11 mouse cellular contexts compared by ENCODE assay signal in genomic region chr3:90695613-90696012, GRCm38 (mm10). TPM values are rescaled to one million over a fixed set of nuclear protein-coding genes. Genes with fewer than 3 reads are reported as not detected.
DNase-seq lines count a peak whose midpoint lies in the region; ATAC-seq lines count a peak whose summit lies in the region.
"Had no signal": no experiment of that assay in that cellular context is flagged by ENCODE, and none has a peak within 500 bp of the region (broad histone marks: within the 10 kb centered on the region; RNA-seq: fewer than 3 reads in every experiment).

S100a9 (minus strand) TSS chr3:90695721.

- H3K9me3 ChIP-seq in heart, embryonic 16.5 days (replicated peaks; ENCODE audit: control insufficient read depth, low read length): no peaks in the 10 kb centered on the region
- H3K9me3 ChIP-seq in neural tube, embryonic 13.5 days: no peaks in the 10 kb centered on the region
- no peaks in the 10 kb centered on the region for H3K9me3 ChIP-seq in liver, embryonic 12.5 days (replicated peaks)
- H3K9me3 ChIP-seq in stomach, embryonic 15.5 days: no peaks in the 10 kb centered on the region

- no peaks in the 10 kb centered on the region for H3K36me3 ChIP-seq in heart, embryonic 16.5 days (ENCODE audit: control insufficient read depth, insufficient read depth)
- no peaks in the 10 kb centered on the region for H3K36me3 ChIP-seq in neural tube, embryonic 13.5 days
- H3K36me3 ChIP-seq in liver, embryonic 12.5 days: no peaks in the 10 kb centered on the region
- no peaks in the 10 kb centered on the region for H3K36me3 ChIP-seq in stomach, embryonic 15.5 days

- WGBS in heart, embryonic 16.5 days: 50% methylated on average over 3 of the region's 3 CpGs
- WGBS in neural tube, embryonic 13.5 days: 62% methylated on average over 3 of the region's 3 CpGs
- 36% methylated on average over 3 of the region's 3 CpGs for WGBS in liver, embryonic 12.5 days (ENCODE audit: insufficient replicate concordance)
- WGBS in stomach, embryonic 15.5 days: 59% methylated on average over 3 of the region's 3 CpGs

- no peaks in the 10 kb centered on the region for H3K4me1 ChIP-seq in heart, embryonic 16.5 days (ENCODE audit: control insufficient read depth, insufficient read depth, low read length)
- H3K4me1 ChIP-seq in neural tube, embryonic 13.5 days (replicated peaks): no peaks in the 10 kb centered on the region
- H3K4me1 ChIP-seq in liver, embryonic 12.5 days: no peaks in the 10 kb centered on the region
- H3K4me1 ChIP-seq in stomach, embryonic 15.5 days: no peaks in the 10 kb centered on the region

- H3K27me3 ChIP-seq in heart, embryonic 16.5 days (ENCODE audit: control insufficient read depth, insufficient read depth, low read length): no peaks in the 10 kb centered on the region
- H3K27me3 ChIP-seq in neural tube, embryonic 13.5 days: no peaks in the 10 kb centered on the region
- H3K27me3 ChIP-seq in liver, embryonic 12.5 days (replicated peaks): no peaks in the 10 kb centered on the region
- H3K27me3 ChIP-seq in stomach, embryonic 15.5 days (replicated peaks): no peaks in the 10 kb centered on the region

- DNase-seq in heart, adult 18-20 months: no peak
- no peak for DNase-seq in neural tube, embryonic 10.5 days (ENCODE audit: extremely low spot score, low spot score)
- DNase-seq in embryo, embryonic 11 days: no peak
- DNase-seq in layer of hippocampus, adult 18-20 months (ENCODE audit: low spot score in 2 of 2): no peak
- DNase-seq: cerebellum, postnatal 36 days; lung, adult 18-20 months had no signal

- H3K4me2 ChIP-seq in heart, embryonic 16.5 days (ENCODE audit: low read depth, low read length): no peak within 1 kb of the TSS
- no peak within 1 kb of the TSS for H3K4me2 ChIP-seq in neural tube, embryonic 13.5 days
- no peak within 1 kb of the TSS for H3K4me2 ChIP-seq in liver, embryonic 12.5 days
- no peak within 1 kb of the TSS for H3K4me2 ChIP-seq in stomach, embryonic 15.5 days

- H3K27ac ChIP-seq in heart, embryonic 16.5 days (ENCODE audit: low read length): no peak within 1 kb of the TSS
- no peak within 1 kb of the TSS for H3K27ac ChIP-seq in neural tube, embryonic 13.5 days (replicated peaks)
- H3K27ac ChIP-seq in liver, embryonic 12.5 days: no peak within 1 kb of the TSS
- no peak within 1 kb of the TSS for H3K27ac ChIP-seq in stomach, embryonic 15.5 days

- no peak within 1 kb of the TSS for H3K4me3 ChIP-seq in heart, embryonic 16.5 days (ENCODE audit: low read length)
- H3K4me3 ChIP-seq in neural tube, embryonic 13.5 days: no peak within 1 kb of the TSS
- no peak within 1 kb of the TSS for H3K4me3 ChIP-seq in liver, embryonic 12.5 days
- H3K4me3 ChIP-seq in stomach, embryonic 15.5 days (replicated peaks): no peak within 1 kb of the TSS

- no peak for ATAC-seq in heart, embryonic 16.5 days (replicated peaks; ENCODE audit: extremely low read depth, insufficient read depth, low FRiP score)
- ATAC-seq in neural tube, embryonic 13.5 days (ENCODE audit: low read depth): no peak
- ATAC-seq in liver, embryonic 12.5 days: no peak
- ATAC-seq in stomach, embryonic 15.5 days (ENCODE audit: insufficient read depth, low FRiP score, low read depth): no peak
- ATAC-seq: hindbrain, embryonic 16.5 days had no signal

- no peak within 1 kb of the TSS for H3K9ac ChIP-seq in heart, embryonic 16.5 days (ENCODE audit: low read length)
- H3K9ac ChIP-seq in neural tube, embryonic 13.5 days: no peak within 1 kb of the TSS
- H3K9ac ChIP-seq in liver, embryonic 12.5 days: no peak within 1 kb of the TSS
- no peak within 1 kb of the TSS for H3K9ac ChIP-seq in stomach, embryonic 15.5 days

RNA-seq across cellular contexts. Expression of gene S100a9, which starts in this region (rescaled TPM):
- polyA plus RNA-seq in heart, embryonic 16.5 days (2015; fragmentation: Nextera tagmentation; extraction: Ambion mirVana): 11.5 and 16.9 TPM in 2 replicates
- total RNA-seq in heart, adult 18-20 months (2021): under 1 TPM in 1 of 2 experiments, not detected in 1; 0.57 TPM
- 8.0 and 12.1 TPM in 2 replicates for polyA plus RNA-seq in neural tube, embryonic 13.5 days (2015; fragmentation: Nextera tagmentation; extraction: Ambion mirVana)
- polyA plus RNA-seq in liver, embryonic 12.5 days (2016; fragmentation: Nextera tagmentation; extraction: Ambion mirVana): 129 and 173 TPM in 2 replicates
- polyA plus RNA-seq in stomach, embryonic 15.5 days (2015; fragmentation: Nextera tagmentation; extraction: Ambion mirVana): 183 and 235 TPM in 2 replicates
- not detected for total RNA-seq in layer of hippocampus, adult 18-20 months (2021)
